Mouse (Mus musculus) embryonic facial prominence, embryonic 11.5 days (tissue): ENCODE measurements around the gene Atp9a. TPM values are rescaled to one million over a fixed set of nuclear protein-coding genes. Genes with fewer than 3 reads are reported as not detected.

Experiments used
- ATAC-seq: fragments of 200-750 bp; cut with Nextera tagmentation; replicated peaks from 2 replicates; pipeline ENCODE4 v1.8.0; 2017; ENCODE audit warnings: low read depth; ENCODE audit not compliant: insufficient number of reproducible peaks, low FRiP score, low TSS enrichment
- DNase-seq: peaks from one replicate; pipeline ENCODE4 v3.0.0-alpha.2; 2015; ENCODE audit warnings: low spot score
- H3K27ac ChIP-seq: fragments of 300-500 bp; sonication (generic); replicated peaks from 2 replicates; pipeline ENCODE4 v1.5.1; 2014; ENCODE audit warnings: mild to moderate bottlenecking, low read depth, low read length, control low read depth
- H3K27me3 ChIP-seq: fragments of 300-500 bp; sonication (generic); 2 replicates; pipeline ENCODE4 v1.6.1; 2014; ENCODE audit warnings: mild to moderate bottlenecking, low read length, moderate library complexity, mixed read lengths; ENCODE audit not compliant: control insufficient read depth, insufficient read depth
- H3K36me3 ChIP-seq: fragments of 300-500 bp; sonication (generic); replicated peaks from 2 replicates; pipeline ENCODE4 v1.6.1; 2014; ENCODE audit warnings: low read depth, mild to moderate bottlenecking, low read length, moderate library complexity, mixed read lengths; ENCODE audit not compliant: control insufficient read depth, insufficient read depth
- H3K4me1 ChIP-seq: fragments of 300-500 bp; sonication (generic); 2 replicates; pipeline ENCODE4 v1.6.1; 2014; ENCODE audit warnings: low read length, mixed read lengths; ENCODE audit not compliant: control insufficient read depth, insufficient read depth
- H3K4me2 ChIP-seq: fragments of 300-500 bp; sonication (generic); 2 replicates; pipeline ENCODE4 v1.6.1; 2014; ENCODE audit warnings: low read depth, mild to moderate bottlenecking, control low read depth, low read length, moderate library complexity
- H3K4me3 ChIP-seq: fragments of 300-500 bp; sonication (generic); 2 replicates; pipeline ENCODE4 v1.5.1; 2014; ENCODE audit warnings: low read depth, low read length, control low read depth
- H3K9ac ChIP-seq: fragments of 300-500 bp; sonication (generic); replicated peaks from 2 replicates; pipeline ENCODE4 v1.6.1; 2014; ENCODE audit warnings: mild to moderate bottlenecking, control low read depth, low read length
- H3K9me3 ChIP-seq: fragments of 300-500 bp; sonication (generic); replicated peaks from 2 replicates; pipeline ENCODE4 v1.6.1; 2016; ENCODE audit warnings: mild to moderate bottlenecking, low read length, inconsistent platforms, mixed read lengths; ENCODE audit not compliant: control insufficient read depth
- WGBS: fragments of 180-500 bp; shearing (Covaris S2); extraction: QIAGEN DNeasy Blood & Tissue Kit; methylation state at CpG from one replicate; pipeline ENCODE4 v1.1.7; 2014; 5-methylcytosine and 5-hydroxymethylcytosine counted together
- polyA plus RNA-seq: library from polyadenylated mRNA; unstranded; fragments of >200 nt; fragmentation: Nextera tagmentation; extraction: Ambion mirVana; gene quantifications from 2 replicates; pipeline ENCODE4 v1.2.1, GENCODE M21; 2014

Atp9a gene
- polyA plus RNA-seq, result 10.3 and 10.4 TPM in 2 replicates

DNA sequence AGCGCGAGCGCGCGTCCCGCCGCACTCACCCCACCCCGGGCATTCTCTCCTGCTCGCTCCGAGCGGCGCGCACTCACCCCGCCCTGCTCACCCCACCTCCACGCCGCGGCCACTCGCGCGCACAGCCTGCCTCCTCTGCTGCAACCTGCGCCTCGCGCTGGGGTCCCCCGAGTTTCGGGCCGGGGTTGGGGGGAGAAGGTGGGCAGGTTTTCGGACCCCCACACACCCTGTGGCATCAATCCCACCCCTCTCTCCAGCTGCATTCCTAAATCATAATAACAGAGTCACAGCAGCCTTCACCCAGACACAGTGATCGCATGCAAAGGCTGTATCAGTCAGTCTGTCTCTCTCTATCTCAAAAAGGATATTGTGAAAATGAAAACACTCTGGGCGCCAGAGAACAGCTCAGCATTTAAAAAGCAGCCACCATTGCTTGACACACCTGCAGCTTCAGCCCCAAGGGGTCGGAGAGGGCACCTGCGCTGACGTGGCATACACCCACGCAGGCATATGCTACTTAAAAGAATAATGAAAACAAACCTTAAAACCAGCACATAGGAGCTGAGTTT, at the start of gene Atp9a:
TSS of gene Atp9a (minus strand) at position 351 of the 569 bp plus-strand sequence.
- ATAC-seq, result 0 out of 2 replicates have a peak, but pooled peaks have one; percentile 48
- Histone ChIP-seq H3K9ac (peak within 1 kb of the TSS; percentile 83), H3K4me1 (no peaks in the 10 kb centered on the region), H3K36me3 (no peaks in the 10 kb centered on the region), H3K4me3 (peak within 1 kb of the TSS; percentile 84), H3K9me3 (no peaks in the 10 kb centered on the region), H3K4me2 (peak within 1 kb of the TSS; percentile 89), H3K27me3 (no peaks in the 10 kb centered on the region), H3K27ac (peak within 1 kb of the TSS; percentile 38; the same call in 1 of the 2 replicates)
- DNase-seq, result peak; percentile 51
- 10% methylated on average over 25 of the region's 33 CpGs for WGBS

DNA sequence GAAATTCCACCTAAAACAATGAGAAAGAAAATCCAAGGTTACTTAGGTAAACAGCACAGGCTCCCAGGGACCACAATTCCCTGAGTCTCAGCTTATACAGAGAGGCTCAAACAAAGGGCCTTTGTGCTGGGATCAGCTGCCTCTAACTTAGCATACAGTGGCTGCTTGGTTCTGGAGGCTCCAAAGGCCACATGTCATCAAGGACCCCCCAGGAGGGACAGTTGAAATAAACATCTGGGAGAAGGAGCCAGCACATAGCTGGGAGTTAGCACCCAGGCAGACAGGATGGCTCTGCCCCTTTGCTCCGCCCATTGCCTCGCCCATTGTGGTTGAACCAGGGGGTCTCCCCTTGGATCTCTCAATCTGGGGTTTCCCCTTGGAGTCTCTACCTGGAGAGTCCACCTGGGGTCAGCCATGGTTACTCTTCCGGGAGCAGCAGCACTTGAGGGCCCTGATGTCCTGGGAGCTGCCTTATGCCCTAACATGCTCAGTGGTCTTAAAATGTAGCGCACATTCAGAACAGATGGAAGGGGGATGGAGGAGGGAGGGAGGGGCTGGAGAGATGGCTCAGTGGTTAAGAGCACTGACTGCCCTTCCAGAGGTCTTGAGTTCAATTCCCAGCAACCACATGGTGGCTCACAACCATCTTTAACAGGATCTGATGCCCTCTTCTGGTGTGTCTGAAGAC, 49.0 kb upstream of the Atp9a start:
- peak; percentile 74 for ATAC-seq
- no peaks in the 10 kb centered on the region for H3K36me3 ChIP-seq
- no peaks in the 10 kb centered on the region for H3K9me3 ChIP-seq
- 0 out of 2 replicates have a peak overlapping the region, but pooled peaks have one; percentile 28 for H3K27ac ChIP-seq
- H3K9ac ChIP-seq, result no peak overlapping the region; the same call in 1 of the 2 replicates
- H3K4me2 ChIP-seq, result no peak overlapping the region
- no peak overlapping the region for H3K4me3 ChIP-seq
- H3K4me1 ChIP-seq, result no peaks in the 10 kb centered on the region
- no peaks in the 10 kb centered on the region for H3K27me3 ChIP-seq
- DNase-seq, result peak; percentile 67
- 38% methylated on average over 4 of the region's 4 CpGs for WGBS

DNA sequence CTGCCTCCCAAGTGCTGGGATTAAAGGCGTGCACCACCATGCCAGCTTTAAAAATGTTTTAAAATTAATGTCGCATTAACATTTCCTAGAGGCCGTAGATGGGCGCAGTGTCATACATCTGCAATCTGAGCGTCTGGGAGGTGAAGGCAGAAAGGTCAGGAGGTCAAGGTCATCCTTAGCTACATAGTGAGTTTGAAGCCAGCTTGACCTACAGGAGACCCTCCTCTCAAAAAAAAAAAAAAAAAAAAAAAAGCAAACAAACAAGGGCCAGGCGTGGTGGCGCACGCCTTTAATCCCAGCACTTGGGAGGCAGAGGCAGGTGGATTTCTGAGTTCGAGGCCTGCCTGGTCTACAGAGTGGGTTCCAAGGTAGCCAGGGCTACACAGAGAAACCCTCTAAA, 44.0 kb upstream of the Atp9a start:
- Histone ChIP-seq H3K4me1 (no peaks in the 10 kb centered on the region), H3K9me3 (no peaks in the 10 kb centered on the region), H3K9ac (no peak overlapping the region), H3K36me3 (no peaks in the 10 kb centered on the region), H3K27me3 (no peaks in the 10 kb centered on the region), H3K4me2 (no peak overlapping the region), H3K27ac (no peak overlapping the region), H3K4me3 (no peak overlapping the region)
- DNase-seq (no peak), ATAC-seq (no peak)
- 93% methylated on average over 9 of the region's 9 CpGs for WGBS

DNA sequence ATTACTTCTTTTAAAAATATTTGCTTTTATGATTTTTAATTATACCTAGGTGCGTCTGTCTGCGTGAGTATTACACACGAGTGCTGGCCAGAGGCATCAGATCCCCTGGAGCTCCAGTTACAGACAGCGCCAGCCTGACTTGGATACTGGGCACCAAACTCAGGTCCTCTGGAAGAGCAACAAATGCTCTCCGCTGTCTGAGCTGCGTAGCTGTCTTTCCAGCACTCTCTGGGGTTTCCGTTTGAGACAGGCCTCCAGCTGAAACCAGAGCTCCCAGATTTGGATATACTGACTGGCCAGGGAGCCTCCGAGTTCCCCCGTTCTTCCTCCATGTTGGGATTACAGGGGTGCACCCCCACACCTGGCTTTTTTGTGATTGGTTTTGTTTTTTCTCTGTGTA, 38.4 kb upstream of the Atp9a start:
- no peaks in the 10 kb centered on the region for H3K9me3 ChIP-seq
- ATAC-seq, result no peak
- H3K9ac ChIP-seq, result no peak overlapping the region
- DNase-seq, result peak; percentile 26
- no peak overlapping the region for H3K4me2 ChIP-seq
- H3K4me1 ChIP-seq, result peaks cover 3% of the 10 kb centered on the region; the same call in 1 of the 2 replicates
- no peak overlapping the region for H3K4me3 ChIP-seq
- no peaks in the 10 kb centered on the region for H3K27me3 ChIP-seq
- no peak overlapping the region for H3K27ac ChIP-seq
- no peaks in the 10 kb centered on the region for H3K36me3 ChIP-seq
- WGBS, result 26% methylated on average over 9 of the region's 9 CpGs

DNA sequence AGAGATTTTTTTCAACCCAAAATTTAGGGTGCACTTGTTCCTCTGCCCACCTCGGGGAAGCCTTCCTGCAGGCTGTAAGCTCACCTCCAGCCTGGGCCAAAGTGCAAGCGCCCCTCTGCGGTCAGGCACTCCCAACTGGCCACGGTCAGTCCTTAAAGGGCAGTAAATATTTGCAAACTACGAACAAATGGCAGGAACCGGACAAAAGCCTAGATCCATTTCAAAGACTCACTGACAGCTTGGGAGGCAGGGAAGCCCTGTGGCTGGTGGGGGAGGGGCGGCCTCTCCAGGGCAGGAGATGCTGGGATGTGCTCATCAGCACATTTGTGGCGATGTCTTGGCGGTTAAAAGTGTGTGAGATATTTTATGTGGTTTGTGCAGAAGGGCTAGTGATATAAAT, 37.8 kb upstream of the Atp9a start:
- no peaks in the 10 kb centered on the region for H3K36me3 ChIP-seq
- DNase-seq (peak; percentile 40), ATAC-seq (no peak)
- no peak overlapping the region for H3K27ac ChIP-seq
- no peaks in the 10 kb centered on the region for H3K9me3 ChIP-seq
- H3K27me3 ChIP-seq, result no peaks in the 10 kb centered on the region
- H3K4me2 ChIP-seq, result no peak overlapping the region
- WGBS, result 10% methylated on average over 9 of the region's 9 CpGs
- H3K4me3 ChIP-seq, result no peak overlapping the region
- H3K9ac ChIP-seq, result no peak overlapping the region
- peaks cover 3% of the 10 kb centered on the region; the same call in 1 of the 2 replicates for H3K4me1 ChIP-seq

DNA sequence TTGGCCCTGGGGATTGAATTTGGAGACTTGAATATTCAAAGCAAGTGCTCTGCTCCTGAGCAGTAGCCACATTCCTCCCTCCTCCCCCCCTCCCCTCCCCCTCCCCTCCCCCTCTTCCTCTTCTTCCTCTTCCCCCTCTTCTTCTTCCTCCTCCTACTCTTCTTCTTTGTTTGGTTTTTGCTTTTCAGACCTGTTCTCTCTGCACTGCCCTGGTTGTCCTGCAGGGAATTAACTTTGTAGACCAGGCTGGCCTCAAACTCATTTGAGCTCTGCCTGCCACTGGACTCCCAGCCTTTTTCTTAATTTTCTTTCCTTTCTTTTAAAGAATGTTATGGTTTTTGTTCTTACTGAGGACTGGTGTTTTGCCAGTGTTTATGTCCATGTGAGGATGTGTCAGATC, 35.3 kb upstream of the Atp9a start:
- ATAC-seq, result no peak
- Histone ChIP-seq H3K27ac (no peak overlapping the region), H3K9ac (no peak overlapping the region), H3K27me3 (no peaks in the 10 kb centered on the region), H3K36me3 (no peaks in the 10 kb centered on the region), H3K4me1 (peaks cover 3% of the 10 kb centered on the region; the same call in 1 of the 2 replicates), H3K4me3 (no peak overlapping the region), H3K4me2 (no peak overlapping the region), H3K9me3 (no peaks in the 10 kb centered on the region)
- no peak for DNase-seq

DNA sequence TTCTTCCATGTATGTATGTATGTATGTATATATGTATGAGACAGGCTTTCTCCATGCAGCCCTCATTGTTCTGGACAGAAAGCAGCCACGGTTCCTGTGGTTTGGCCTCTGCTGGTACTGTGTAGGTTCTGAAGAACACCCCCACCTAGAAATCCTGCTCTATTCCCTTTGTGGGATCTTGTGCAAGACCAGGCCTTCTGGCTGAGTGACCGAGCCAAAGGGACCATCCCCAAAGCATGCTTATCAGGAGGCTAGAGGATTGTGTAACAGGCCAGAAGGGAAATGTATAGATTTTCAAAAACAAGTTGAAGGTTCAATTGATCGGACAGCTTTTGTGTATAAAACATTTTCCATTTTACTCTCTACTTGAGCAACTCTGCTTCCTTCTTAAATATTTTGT, 34.0 kb upstream of the Atp9a start:
- no peak overlapping the region for H3K27ac ChIP-seq
- DNase-seq, result no peak

DNA sequence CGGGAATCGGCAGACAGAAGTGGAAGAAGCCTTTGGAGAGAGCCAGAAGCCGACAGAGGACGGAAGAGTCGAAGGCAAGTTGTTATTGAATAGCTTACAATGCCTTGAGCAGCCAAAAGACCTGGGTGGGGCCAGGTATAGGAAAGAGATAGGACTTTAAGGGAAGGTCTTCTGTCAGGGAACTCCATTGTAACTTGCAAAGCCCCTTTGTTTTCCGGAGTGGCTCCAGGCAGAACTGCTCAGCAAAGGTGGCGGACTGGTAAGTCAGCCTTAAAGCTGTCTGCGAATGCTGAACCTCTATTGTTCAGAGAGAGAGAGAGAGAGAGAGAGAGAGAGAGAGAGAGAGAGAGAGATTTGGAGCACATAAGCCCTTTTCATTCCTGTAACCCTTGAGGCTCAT, 27.1 kb upstream of the Atp9a start:
- Histone ChIP-seq H3K36me3 (no peaks in the 10 kb centered on the region), H3K9ac (no peak overlapping the region), H3K9me3 (no peaks in the 10 kb centered on the region), H3K27me3 (peaks cover 2% of the 10 kb centered on the region; the same call in 1 of the 2 replicates), H3K4me1 (no peaks in the 10 kb centered on the region), H3K4me2 (no peak overlapping the region), H3K4me3 (no peak overlapping the region), H3K27ac (no peak overlapping the region)
- ATAC-seq (no peak), DNase-seq (no peak)
- 33% methylated on average over 8 of the region's 8 CpGs for WGBS

More for the DNA sequence above, 34.0 kb upstream of the Atp9a start:
- H3K27me3 ChIP-seq, result no peaks in the 10 kb centered on the region
- 89% methylated on average over 3 of the region's 3 CpGs for WGBS
- H3K4me3 ChIP-seq, result no peak overlapping the region
- no peak overlapping the region for H3K4me2 ChIP-seq
- peaks cover 3% of the 10 kb centered on the region; the same call in 1 of the 2 replicates for H3K4me1 ChIP-seq
- no peaks in the 10 kb centered on the region for H3K9me3 ChIP-seq
- no peaks in the 10 kb centered on the region for H3K36me3 ChIP-seq
- H3K9ac ChIP-seq, result no peak overlapping the region
- ATAC-seq, result no peak
